Mouse (Mus musculus): ENCODE measurements around the gene 1700086D15Rik. TPM values are rescaled to one million over a fixed set of nuclear protein-coding genes. Genes with fewer than 3 reads are reported as not detected.

The 1700086D15Rik gene
- total and polyA plus RNA-seq, 2 experiments, result 0.09 TPM; not detected in 1

GRCm38 (mm10) chr11:65198026-65198425 lies 38.3 kb upstream of the 1700086D15Rik start:
- no peak overlapping the region for H3K9ac ChIP-seq (ENCODE audit: low read depth, low read length)
- H3K4me3 ChIP-seq (ENCODE audit: insufficient read depth, low read depth, low read length), result no peak overlapping the region
- WGBS, result 70% methylated on average over 3 of the region's 3 CpGs
- no peaks in the 10 kb centered on the region for H3K79me2 ChIP-seq (ENCODE audit: control insufficient read depth, insufficient read depth, low read length)
- H3K36me3 ChIP-seq (ENCODE audit: control insufficient read depth, insufficient read depth, low read length), result no peaks in the 10 kb centered on the region
- H3K27ac ChIP-seq (replicated peaks; ENCODE audit: insufficient read depth, low read depth, low read length), result no peak overlapping the region
- TF ChIP-seq POLR2A (IDR thresholded peaks at IDR 0.05; ENCODE audit: extremely low read depth, insufficient read depth, low read length) (no peak), CTCF (IDR thresholded peaks at IDR 0.05; ENCODE audit: low read depth, low read length) (no peak)
- H3K27me3 ChIP-seq (ENCODE audit: control insufficient read depth, insufficient read depth, low read length), result 0 out of 2 replicates have a peak, but pooled peaks cover 2% of the 10 kb centered on the region
- no peaks in the 10 kb centered on the region for H3K4me1 ChIP-seq (ENCODE audit: control insufficient read depth, insufficient read depth, low read length)
- DNase-seq (ENCODE audit: extremely low read depth, low read depth, low spot score), result no peak

- H3K27ac ChIP-seq (replicated peaks; ENCODE audit: insufficient read depth, low read depth, low read length), result no peak overlapping the region
- DNase-seq (ENCODE audit: extremely low read depth, low read depth, low spot score), result peak; percentile 37
- WGBS, result 3% methylated on average over 3 of the region's 3 CpGs
- H3K9ac ChIP-seq (ENCODE audit: low read depth, low read length), result no peak overlapping the region
- no peaks in the 10 kb centered on the region for H3K79me2 ChIP-seq (ENCODE audit: control insufficient read depth, insufficient read depth, low read length)
- no peaks in the 10 kb centered on the region for H3K36me3 ChIP-seq (ENCODE audit: control insufficient read depth, insufficient read depth, low read length)
- 0 out of 2 replicates have a peak, but pooled peaks cover 2% of the 10 kb centered on the region for H3K27me3 ChIP-seq (ENCODE audit: control insufficient read depth, insufficient read depth, low read length)
- TF ChIP-seq POLR2A (IDR thresholded peaks at IDR 0.05; ENCODE audit: extremely low read depth, insufficient read depth, low read length), result no peak
- peak; percentile 57; the same call in 1 of the 2 replicates for TF ChIP-seq CTCF (IDR thresholded peaks at IDR 0.05; ENCODE audit: low read depth, low read length)
- H3K4me1 ChIP-seq (ENCODE audit: control insufficient read depth, insufficient read depth, low read length), result no peaks in the 10 kb centered on the region
- H3K4me3 ChIP-seq (ENCODE audit: insufficient read depth, low read depth, low read length), result no peak overlapping the region
These were observed 37.6 kb upstream of the 1700086D15Rik start for GRCm38 (mm10) chr11:65197280-65197679.

- Histone ChIP-seq H3K27ac (replicated peaks; ENCODE audit: insufficient read depth, low read depth, low read length) (no peak overlapping the region), H3K4me1 (ENCODE audit: control insufficient read depth, insufficient read depth, low read length) (no peaks in the 10 kb centered on the region), H3K4me3 (ENCODE audit: insufficient read depth, low read depth, low read length) (no peak overlapping the region), H3K9ac (ENCODE audit: low read depth, low read length) (no peak overlapping the region), H3K79me2 (ENCODE audit: control insufficient read depth, insufficient read depth, low read length) (no peaks in the 10 kb centered on the region), H3K27me3 (ENCODE audit: control insufficient read depth, insufficient read depth, low read length) (no peaks in the 10 kb centered on the region), H3K36me3 (ENCODE audit: control insufficient read depth, insufficient read depth, low read length) (no peaks in the 10 kb centered on the region)
- TF ChIP-seq POLR2A (IDR thresholded peaks at IDR 0.05; ENCODE audit: extremely low read depth, insufficient read depth, low read length), result no peak
- no peak for TF ChIP-seq CTCF (IDR thresholded peaks at IDR 0.05; ENCODE audit: low read depth, low read length)
- DNase-seq (ENCODE audit: extremely low read depth, low read depth, low spot score), result no peak
- WGBS, result 75% methylated on average over 12 of the region's 12 CpGs
These were observed 27.3 kb upstream of the 1700086D15Rik start for GRCm38 (mm10) chr11:65186974-65187373.

- H3K36me3 ChIP-seq (ENCODE audit: control insufficient read depth, insufficient read depth, low read length), result no peaks in the 10 kb centered on the region
- H3K27ac ChIP-seq (replicated peaks; ENCODE audit: insufficient read depth, low read depth, low read length), result no peak overlapping the region
- H3K4me1 ChIP-seq (ENCODE audit: control insufficient read depth, insufficient read depth, low read length), result no peaks in the 10 kb centered on the region
- no peak overlapping the region for H3K4me3 ChIP-seq (ENCODE audit: insufficient read depth, low read depth, low read length)
- H3K27me3 ChIP-seq (ENCODE audit: control insufficient read depth, insufficient read depth, low read length), result no peaks in the 10 kb centered on the region
- DNase-seq (ENCODE audit: extremely low read depth, low read depth, low spot score), result no peak
- TF ChIP-seq CTCF (IDR thresholded peaks at IDR 0.05; ENCODE audit: low read depth, low read length) (no peak), POLR2A (IDR thresholded peaks at IDR 0.05; ENCODE audit: extremely low read depth, insufficient read depth, low read length) (no peak)
- H3K79me2 ChIP-seq (ENCODE audit: control insufficient read depth, insufficient read depth, low read length), result no peaks in the 10 kb centered on the region
- H3K9ac ChIP-seq (ENCODE audit: low read depth, low read length), result no peak overlapping the region
- WGBS, result 87% methylated on average over 1 of the region's 1 CpGs
These were observed 25.4 kb upstream of the 1700086D15Rik start for GRCm38 (mm10) chr11:65185114-65185513.

GRCm38 (mm10) chr11:65170121-65170750 lies 10.5 kb upstream of the 1700086D15Rik start:
- Histone ChIP-seq H3K36me3 (ENCODE audit: control insufficient read depth, insufficient read depth, low read length) (no peaks in the 10 kb centered on the region), H3K9ac (ENCODE audit: low read depth, low read length) (no peak overlapping the region), H3K4me1 (ENCODE audit: control insufficient read depth, insufficient read depth, low read length) (no peaks in the 10 kb centered on the region), H3K27me3 (ENCODE audit: control insufficient read depth, insufficient read depth, low read length) (no peaks in the 10 kb centered on the region), H3K27ac (replicated peaks; ENCODE audit: insufficient read depth, low read depth, low read length) (no peak overlapping the region), H3K4me3 (ENCODE audit: insufficient read depth, low read depth, low read length) (no peak overlapping the region), H3K79me2 (ENCODE audit: control insufficient read depth, insufficient read depth, low read length) (no peaks in the 10 kb centered on the region)
- 82% methylated on average over 4 of the region's 4 CpGs for WGBS
- no peak for TF ChIP-seq POLR2A (IDR thresholded peaks at IDR 0.05; ENCODE audit: extremely low read depth, insufficient read depth, low read length)
- TF ChIP-seq CTCF (IDR thresholded peaks at IDR 0.05; ENCODE audit: low read depth, low read length), result no peak
- no peak for DNase-seq (ENCODE audit: extremely low read depth, low read depth, low spot score)

- Histone ChIP-seq H3K4me1 (ENCODE audit: control insufficient read depth, insufficient read depth, low read length) (peaks cover 5% of the 10 kb centered on the region), H3K79me2 (ENCODE audit: control insufficient read depth, insufficient read depth, low read length) (no peaks in the 10 kb centered on the region), H3K36me3 (ENCODE audit: control insufficient read depth, insufficient read depth, low read length) (no peaks in the 10 kb centered on the region), H3K9ac (ENCODE audit: low read depth, low read length) (peak within 1 kb of the TSS; percentile 82), H3K4me3 (ENCODE audit: insufficient read depth, low read depth, low read length) (peak within 1 kb of the TSS; percentile 82), H3K27me3 (ENCODE audit: control insufficient read depth, insufficient read depth, low read length) (no peaks in the 10 kb centered on the region), H3K27ac (replicated peaks; ENCODE audit: insufficient read depth, low read depth, low read length) (no peak within 1 kb of the TSS)
- TF ChIP-seq POLR2A (IDR thresholded peaks at IDR 0.05; ENCODE audit: extremely low read depth, insufficient read depth, low read length) (no peak), CTCF (IDR thresholded peaks at IDR 0.05; ENCODE audit: low read depth, low read length) (no peak)
- DNase-seq (ENCODE audit: extremely low read depth, low read depth, low spot score), result peak; percentile 4
- under 1% methylated on average over 27 of the region's 27 CpGs for WGBS
These were observed 3.1 kb upstream of the 1700086D15Rik start, which contains the start of gene Arhgap44 for GRCm38 (mm10) chr11:65162767-65163120. Arhgap44 (minus strand) TSS chr11:65162961.
